In the genomic region with DNA sequence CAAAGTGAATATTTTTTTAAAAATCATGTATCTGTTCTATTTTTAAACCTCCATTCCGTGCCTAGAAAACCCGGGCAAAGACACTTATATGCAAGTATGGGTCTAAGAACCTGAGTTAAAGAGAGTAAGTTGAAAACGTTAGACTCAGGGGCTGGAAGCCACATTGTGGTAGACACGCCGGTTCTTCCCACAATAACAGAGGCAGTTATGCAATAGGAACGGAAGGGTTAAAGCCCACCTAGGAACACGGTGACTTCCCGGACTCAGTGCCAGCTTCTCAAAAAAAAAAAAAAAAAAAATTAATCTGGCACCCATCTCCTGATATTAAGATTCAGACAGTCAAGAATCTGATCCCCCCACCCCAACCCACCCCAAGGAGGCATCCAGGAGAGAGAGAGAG, we compare ENCODE assay signal across 9 mouse cellular contexts.
DNase-seq lines count a peak whose midpoint lies in the region; ATAC-seq and TF ChIP-seq lines count a peak whose summit lies in the region.
"Had no signal": no experiment of that assay in that cellular context is flagged by ENCODE, and none has a peak within 500 bp of the region (broad histone marks: within the 10 kb centered on the region; RNA-seq: fewer than 3 reads in every experiment).

No protein-coding gene starts in this region.

- no peak overlapping the region for H3K4me3 ChIP-seq in midbrain, embryonic 11.5 days (ENCODE audit: low read depth, low read length)
- H3K4me3 ChIP-seq in midbrain, embryonic 10.5 days: no peak overlapping the region
- no peak overlapping the region for H3K4me3 ChIP-seq in limb, embryonic 11.5 days (ENCODE audit: low read depth, low read length)
- H3K4me3 ChIP-seq in stomach, postnatal 0 days (ENCODE audit: low read depth, low read length): no peak overlapping the region; the same call in 1 of the 2 replicates

- H3K27ac ChIP-seq in midbrain, embryonic 11.5 days (ENCODE audit: low read depth, low read length): no peak overlapping the region
- no peak overlapping the region for H3K27ac ChIP-seq in midbrain, embryonic 10.5 days (replicated peaks)
- no peak overlapping the region for H3K27ac ChIP-seq in limb, embryonic 11.5 days (replicated peaks; ENCODE audit: low read depth, low read length)
- H3K27ac ChIP-seq in stomach, postnatal 0 days (replicated peaks): no peak overlapping the region

- TF ChIP-seq CTCF in stomach, postnatal 0 days (IDR thresholded peaks at IDR 0.05; ENCODE audit: low read depth): no peak

- H3K4me1 ChIP-seq in midbrain, embryonic 11.5 days (ENCODE audit: control insufficient read depth, insufficient read depth, low read length): no peaks in the 10 kb centered on the region
- peaks cover 5% of the 10 kb centered on the region for H3K4me1 ChIP-seq in midbrain, embryonic 10.5 days
- no peaks in the 10 kb centered on the region for H3K4me1 ChIP-seq in limb, embryonic 11.5 days (ENCODE audit: control insufficient read depth, insufficient read depth, low read length)
- no peaks in the 10 kb centered on the region for H3K4me1 ChIP-seq in stomach, postnatal 0 days (replicated peaks; ENCODE audit: control insufficient read depth, insufficient read depth)

- H3K9ac ChIP-seq in midbrain, embryonic 11.5 days (ENCODE audit: low read length): peak overlapping the region; percentile 30; the same call in 1 of the 2 replicates
- no peak overlapping the region for H3K9ac ChIP-seq in limb, embryonic 11.5 days (ENCODE audit: low read length)
- H3K9ac ChIP-seq in stomach, postnatal 0 days (ENCODE audit: low read length): no peak overlapping the region

- H3K36me3 ChIP-seq in midbrain, embryonic 11.5 days (ENCODE audit: control insufficient read depth, insufficient read depth, low read length): no peaks in the 10 kb centered on the region
- no peaks in the 10 kb centered on the region for H3K36me3 ChIP-seq in midbrain, embryonic 10.5 days
- H3K36me3 ChIP-seq in limb, embryonic 11.5 days (ENCODE audit: control insufficient read depth, insufficient read depth, low read length): no peaks in the 10 kb centered on the region
- no peaks in the 10 kb centered on the region for H3K36me3 ChIP-seq in stomach, postnatal 0 days (ENCODE audit: control insufficient read depth, insufficient read depth, low read length)

- DNase-seq in cerebellum, adult 18-20 months: peak; percentile 23 to 54
- no peak for DNase-seq in cerebellum, postnatal 4 days (ENCODE audit: low spot score in 2 of 2)
- peak; percentile 86 for DNase-seq in midbrain, embryonic 11.5 days (ENCODE audit: low spot score, missing footprints)
- DNase-seq in midbrain, embryonic 10.5 days (ENCODE audit: low spot score): no peak
- DNase-seq in limb, embryonic 11.5 days (ENCODE audit: low spot score): no peak
- no peak for DNase-seq in stomach, postnatal 0 days (ENCODE audit: low spot score)
- no peak for DNase-seq in adrenal gland, postnatal 10 days
- no peak for DNase-seq in lung, postnatal 25 days (ENCODE audit: low spot score)
- DNase-seq: gastrocnemius, postnatal 36 days had no signal

- 51% methylated on average over 8 of the region's 8 CpGs for WGBS in midbrain, embryonic 11.5 days
- 66% methylated on average over 8 of the region's 8 CpGs for WGBS in midbrain, embryonic 10.5 days
- WGBS in limb, embryonic 11.5 days: 47% methylated on average over 8 of the region's 8 CpGs
- WGBS in stomach, postnatal 0 days: 35% methylated on average over 8 of the region's 8 CpGs

- H3K9me3 ChIP-seq in midbrain, embryonic 11.5 days (ENCODE audit: control insufficient read depth, low read length): no peaks in the 10 kb centered on the region
- no peaks in the 10 kb centered on the region for H3K9me3 ChIP-seq in midbrain, embryonic 10.5 days (replicated peaks)
- H3K9me3 ChIP-seq in limb, embryonic 11.5 days (ENCODE audit: control insufficient read depth, low read length): no peaks in the 10 kb centered on the region
- no peaks in the 10 kb centered on the region for H3K9me3 ChIP-seq in stomach, postnatal 0 days (ENCODE audit: control insufficient read depth, low read length)

- no peak for ATAC-seq in midbrain, embryonic 11.5 days (ENCODE audit: low FRiP score)
- ATAC-seq in limb, embryonic 11.5 days (ENCODE audit: insufficient number of reproducible peaks, low FRiP score, low TSS enrichment, low read depth): no peak
- no peak for ATAC-seq in stomach, postnatal 0 days (ENCODE audit: low FRiP score, low TSS enrichment)

- no peak for TF ChIP-seq EP300 in stomach, postnatal 0 days (optimal IDR thresholded peaks at IDR 0.05)

- H3K4me2 ChIP-seq in midbrain, embryonic 11.5 days: peak overlapping the region; percentile 15; the same call in 1 of the 2 replicates
- H3K4me2 ChIP-seq in limb, embryonic 11.5 days (ENCODE audit: low read depth, severe bottlenecking): peak overlapping the region; percentile 20; the same call in 1 of the 2 replicates
- peak overlapping the region; percentile 35 for H3K4me2 ChIP-seq in stomach, postnatal 0 days (replicated peaks; ENCODE audit: low read depth)

- no peaks in the 10 kb centered on the region for H3K27me3 ChIP-seq in midbrain, embryonic 11.5 days (ENCODE audit: control insufficient read depth, insufficient read depth, low read length)
- H3K27me3 ChIP-seq in midbrain, embryonic 10.5 days (ENCODE audit: low read depth, poor library complexity, severe bottlenecking): no peaks in the 10 kb centered on the region
- no peaks in the 10 kb centered on the region for H3K27me3 ChIP-seq in limb, embryonic 11.5 days (ENCODE audit: control insufficient read depth, insufficient read depth, low read length)
- H3K27me3 ChIP-seq in stomach, postnatal 0 days (ENCODE audit: control insufficient read depth, insufficient read depth, low read length): no peaks in the 10 kb centered on the region

Comparison
In these comparisons a context has a peak if more than half of its experiments do, and no peak if none do; other contexts are left out.
1. DNase-seq: peak in cerebellum, adult 18-20 months (2 of 2) and midbrain, embryonic 11.5 days (single experiment); none in cerebellum, postnatal 4 days (0 of 2), midbrain, embryonic 10.5 days (single experiment), limb, embryonic 11.5 days (single experiment), stomach, postnatal 0 days (single experiment), adrenal gland, postnatal 10 days (single experiment) and lung, postnatal 25 days (single experiment).
2. Peak in every context shown above with its lines, with median percentiles within 50 percentile points of each other: H3K4me2 ChIP-seq.